Mouse (Mus musculus) megakaryocyte progenitor cell, adult 5-6 weeks (primary cell): ENCODE data around the gene Wdr81. TPM values are rescaled to one million over a fixed set of nuclear protein-coding genes. Genes with fewer than 3 reads are reported as not detected.

Experiments used
- ATAC-seq: replicated peaks from 2 replicates; pipeline ENCODE4 v1.8.0; 2016; ENCODE audit warnings: mild to moderate bottlenecking, moderate TSS enrichment, inconsistent platforms; ENCODE audit not compliant: poor library complexity
- total RNA-seq, 2 experiments: library from RNA; stranded (forward) in 1 of 2; stranded (reverse) in 1 of 2; fragments of 157-497, 149-512 nt in 1 of 2; fragments of 200-1000 nt in 1 of 2; gene quantifications; 2 replicates each; pipeline versions ENCODE4 v1.2.3 to v1.2.4; 2015 to 2017

Wdr81 gene
- total RNA-seq (2015) (7.1 and 8.0 TPM in 2 replicates), total RNA-seq (2017) (5.7 and 8.0 TPM in 2 replicates)

DNA sequence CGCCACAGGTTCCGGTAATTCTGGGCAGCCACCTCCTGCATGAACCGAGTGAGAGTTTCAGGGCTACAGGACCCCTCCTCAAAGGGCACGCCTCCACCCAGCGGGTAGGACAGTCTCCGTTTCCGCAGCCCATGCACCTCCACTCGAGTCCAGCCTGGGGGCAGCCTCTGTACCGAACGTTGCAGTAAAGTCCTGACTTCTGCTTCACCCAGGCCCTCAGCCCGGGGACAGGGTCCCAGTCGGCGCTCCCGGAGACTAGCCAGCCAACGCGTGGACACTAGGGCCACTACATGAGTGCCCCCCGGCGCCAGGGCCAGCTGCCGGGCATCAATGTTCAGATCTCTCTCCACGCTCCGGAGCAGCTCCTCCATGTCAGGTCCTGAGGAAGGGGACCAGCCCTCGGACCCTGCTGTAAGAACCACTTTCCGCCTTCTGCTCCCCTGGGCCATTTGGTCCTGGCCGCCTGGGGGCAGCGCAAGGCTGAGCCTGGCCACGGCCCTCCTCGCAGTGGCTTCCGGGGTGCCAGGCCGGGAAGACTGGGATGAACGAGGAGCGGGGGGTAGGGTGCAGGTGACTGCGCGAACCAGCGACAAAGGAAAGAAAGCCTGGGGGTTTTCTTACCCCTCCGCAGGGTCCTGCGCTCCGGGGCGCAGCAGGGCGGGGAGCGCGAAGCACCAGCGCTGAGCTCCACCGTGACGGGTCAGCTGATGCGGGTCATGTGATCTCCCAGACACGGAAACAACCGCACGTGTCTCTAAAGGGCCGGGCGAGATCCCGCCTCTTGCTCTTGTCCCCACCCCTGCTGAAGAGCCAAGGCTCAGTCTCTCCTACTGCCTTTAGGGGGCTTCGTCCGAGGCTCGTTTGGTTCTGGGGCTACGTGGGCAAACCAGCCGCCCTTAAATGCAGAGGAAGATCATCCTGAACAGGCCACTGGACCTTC is at the start of gene Wdr81:
TSS of gene Wdr81 (minus strand) at position 727 of the 940 bp plus-strand sequence.
- ATAC-seq = peak; percentile 73

DNA sequence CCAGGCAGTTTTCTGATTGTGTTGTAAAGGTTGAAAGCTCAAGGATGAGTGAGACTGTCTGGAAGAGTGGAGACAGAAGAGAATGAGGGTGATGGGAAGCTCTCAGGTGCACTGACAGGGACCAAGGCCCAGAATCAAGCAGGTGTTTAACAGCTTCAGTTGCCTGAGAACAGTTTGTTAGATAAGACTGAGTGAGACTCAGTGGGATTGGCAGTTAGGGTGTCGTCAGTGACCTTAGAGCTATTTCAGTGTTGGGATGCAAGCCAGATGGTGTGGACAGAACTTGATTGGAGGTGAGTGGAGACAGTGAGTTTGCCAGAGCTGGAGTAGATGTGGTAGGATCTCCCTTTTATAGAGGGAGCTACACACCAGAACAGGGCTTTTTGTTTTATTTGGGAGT is 43.6 kb upstream of the Wdr81 start:
- no peak for ATAC-seq

DNA sequence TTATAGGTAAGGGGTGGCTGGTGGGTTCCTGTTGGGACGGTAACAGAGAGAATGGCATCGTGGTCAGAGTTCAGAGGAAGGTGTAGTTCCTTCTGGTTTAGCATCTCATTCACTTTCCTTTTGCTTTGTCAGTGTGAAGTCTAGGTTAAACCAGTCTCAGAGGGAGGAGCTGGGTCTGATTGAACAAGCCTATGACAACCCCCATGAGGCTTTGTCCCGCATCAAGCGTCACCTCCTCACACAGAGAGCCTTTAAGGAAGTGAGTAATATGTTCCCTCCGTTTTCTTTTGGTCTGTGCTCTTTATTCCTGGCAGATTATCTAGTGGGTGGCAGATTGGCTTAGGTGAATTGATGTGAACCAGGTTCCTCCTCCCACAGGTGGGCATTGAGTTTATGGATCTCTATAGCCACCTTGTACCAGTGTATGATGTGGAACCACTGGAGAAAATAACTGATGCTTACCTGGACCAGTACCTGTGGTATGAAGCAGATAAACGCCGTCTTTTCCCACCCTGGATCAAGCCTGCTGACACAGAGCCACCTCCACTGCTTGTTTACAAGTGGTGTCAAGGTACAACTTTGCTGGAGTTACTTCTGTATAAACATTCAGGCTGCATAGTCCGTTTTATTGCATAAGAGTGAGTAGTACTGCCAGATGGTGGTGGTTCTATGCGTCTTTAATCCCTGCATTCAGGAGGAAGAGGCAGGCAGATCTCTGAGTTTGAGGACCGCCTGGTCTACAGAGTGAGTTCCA is 40.0 kb upstream of the Wdr81 start:
- no peak for ATAC-seq

DNA sequence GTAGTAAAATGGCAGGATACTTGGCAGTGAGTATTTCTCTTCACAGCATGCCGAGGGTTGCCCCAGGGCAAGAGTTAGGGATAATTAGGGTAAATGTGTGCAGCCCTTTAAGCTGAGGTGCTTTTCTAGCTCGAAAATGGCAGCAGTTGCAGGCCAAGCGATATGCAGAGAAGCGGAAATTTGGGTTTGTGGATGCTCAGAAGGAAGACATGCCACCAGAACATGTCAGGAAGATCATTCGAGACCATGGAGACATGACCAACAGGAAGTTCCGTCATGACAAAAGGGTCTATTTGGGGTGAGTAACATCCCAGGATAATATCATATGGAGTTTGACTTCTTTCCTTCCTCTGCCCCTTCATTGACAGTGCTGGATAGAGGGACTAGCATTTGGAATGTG is 33.0 kb upstream of the Wdr81 start:
- no peak for ATAC-seq

DNA sequence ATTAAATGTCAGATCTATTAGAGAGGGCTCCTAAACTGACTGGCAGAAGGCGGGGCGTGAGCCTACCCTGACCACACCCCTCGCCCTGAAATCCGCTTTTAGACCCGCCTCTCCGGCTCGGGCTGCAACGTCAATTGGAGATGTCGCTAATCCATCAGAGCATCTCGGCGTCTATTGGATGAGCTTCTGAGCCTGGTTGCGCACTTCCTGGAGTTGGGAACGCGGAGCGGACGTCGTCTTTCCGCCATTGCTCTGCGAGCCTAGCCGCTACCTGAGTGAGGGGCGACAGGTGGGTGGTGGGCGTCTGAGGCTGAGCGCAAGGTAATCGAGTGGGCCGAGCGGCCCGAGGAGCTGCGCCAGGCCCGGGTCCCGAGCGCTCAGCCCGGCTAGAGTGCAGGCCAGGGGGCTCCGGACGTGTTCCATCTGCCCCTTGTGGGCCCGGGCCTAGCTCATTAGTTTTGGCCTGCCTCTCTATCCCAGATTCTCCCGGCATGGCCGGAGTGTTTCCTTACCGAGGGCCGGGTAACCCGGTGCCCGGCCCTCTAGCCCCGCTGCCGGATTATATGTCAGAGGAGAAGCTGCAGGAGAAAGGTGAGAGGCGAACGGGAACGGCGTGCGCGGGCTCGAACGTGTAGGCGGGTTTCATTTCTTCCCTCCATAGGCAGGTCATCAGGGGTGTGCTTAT is 32.2 kb upstream of the Wdr81 start, which contains the start of gene Prpf8:
TSS of gene Prpf8 (plus strand) at position 216 of the 685 bp plus-strand sequence.
- ATAC-seq = peak; percentile 100

DNA sequence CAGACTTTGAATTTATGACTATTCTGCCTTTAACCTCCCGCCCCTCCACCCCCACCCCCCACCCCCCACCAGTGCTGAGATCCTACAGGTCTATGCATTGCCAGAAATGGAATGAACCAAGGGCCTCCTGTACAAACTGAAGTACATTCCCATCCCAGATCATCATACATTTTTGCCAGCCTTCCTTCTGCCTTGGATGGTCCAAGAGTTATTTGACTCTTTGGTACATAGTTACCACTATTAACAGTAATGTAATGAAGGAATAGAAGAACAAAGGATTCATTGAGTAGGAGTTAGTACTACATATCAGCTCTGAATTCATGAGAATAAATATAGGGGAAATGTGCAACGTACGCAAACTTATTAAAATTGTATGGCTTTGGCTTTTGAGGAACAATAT is 31.7 kb upstream of the Wdr81 start:
- ATAC-seq = no peak

DNA sequence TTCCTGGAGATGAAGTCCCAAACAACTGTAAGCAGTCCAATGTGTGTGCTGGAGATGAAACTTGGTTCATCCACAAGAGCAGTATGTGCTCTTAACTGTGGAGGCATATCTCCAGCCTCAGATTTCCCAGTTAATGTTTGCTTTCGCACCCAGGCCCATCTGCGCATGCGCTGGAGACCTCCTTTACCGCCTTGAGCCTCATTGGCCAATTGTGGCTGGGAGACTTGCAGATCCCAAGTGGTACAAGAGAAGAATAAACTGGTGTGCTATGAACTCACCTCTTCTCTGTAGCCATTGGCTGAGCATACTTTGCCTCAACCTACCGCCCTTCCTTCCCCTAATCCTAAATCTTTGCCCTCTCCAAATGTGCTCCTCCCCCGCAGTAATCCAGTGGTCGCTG is 18.9 kb upstream of the Wdr81 start:
- ATAC-seq = no peak

DNA sequence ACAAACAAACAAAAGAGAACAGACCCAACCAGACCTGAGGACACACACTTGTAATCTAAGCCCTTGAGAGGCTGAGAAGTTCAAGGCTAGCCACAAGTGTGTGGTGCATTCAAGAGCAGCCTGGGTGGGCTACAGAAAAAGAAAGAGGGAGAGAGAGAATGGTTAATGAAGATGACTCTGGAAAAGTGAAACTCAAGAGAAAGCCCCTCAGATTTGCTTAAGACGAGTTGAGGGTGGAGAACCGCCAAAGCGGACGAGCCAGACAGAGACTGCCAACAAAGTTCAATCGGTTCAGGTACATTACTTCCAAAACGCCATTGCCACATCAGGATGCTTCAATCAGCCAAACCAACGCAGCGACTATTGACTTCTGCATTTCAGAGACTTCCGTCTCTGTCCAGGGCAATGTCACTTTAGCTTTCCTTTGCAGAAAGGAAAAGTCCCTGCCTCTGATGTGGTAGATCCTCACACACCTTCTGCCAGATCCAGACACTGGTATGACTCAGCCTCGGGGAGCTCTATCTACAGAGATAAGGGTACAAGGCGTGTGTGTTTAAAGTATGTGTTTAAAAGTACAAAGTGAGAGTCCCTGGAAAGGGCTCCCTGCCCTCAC is 18.1 kb upstream of the Wdr81 start:
- ATAC-seq = peak; percentile 36; the same call in 1 of the 2 replicates

DNA sequence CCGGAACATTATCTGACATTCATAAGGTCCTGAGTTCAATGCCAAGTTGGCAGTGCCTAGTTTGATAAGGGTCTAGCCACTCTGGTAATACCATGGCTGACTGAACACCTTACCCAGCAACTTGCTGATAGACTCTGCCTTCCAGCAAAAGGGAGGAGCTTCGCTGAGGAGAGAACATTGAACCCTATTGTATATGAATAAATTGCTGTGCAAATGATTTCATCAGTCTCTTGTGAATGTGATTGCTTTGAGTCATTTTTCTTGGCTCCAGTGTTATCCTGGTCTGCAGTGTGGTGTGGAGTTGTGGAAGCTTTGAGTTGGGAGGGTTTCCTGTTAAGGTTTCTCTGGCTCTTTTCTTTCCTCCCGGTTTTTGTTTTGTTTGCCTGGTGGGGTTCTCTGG is 16.2 kb upstream of the Wdr81 start:
- ATAC-seq = peak; percentile 32; the same call in 1 of the 2 replicates

DNA sequence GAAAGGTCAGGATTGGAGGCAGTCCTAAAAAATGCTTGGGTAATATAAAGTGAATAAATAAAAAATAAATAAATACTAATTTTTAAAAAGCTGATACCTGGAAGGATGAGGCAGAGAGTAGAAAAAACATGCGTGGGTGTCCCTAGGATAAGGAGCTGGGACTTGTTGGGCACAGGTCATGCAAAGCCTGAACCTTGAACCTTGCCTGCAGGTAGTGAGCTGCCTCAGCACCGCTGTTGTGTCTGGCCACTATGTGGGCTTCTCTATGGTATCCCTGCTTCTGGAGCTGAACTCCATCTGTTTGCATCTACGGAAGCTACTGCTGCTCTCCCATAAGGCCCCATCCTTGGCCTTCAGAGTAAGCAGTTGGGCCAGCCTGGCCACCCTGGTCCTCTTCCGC is 14.7 kb upstream of the Wdr81 start:
- ATAC-seq = no peak

DNA sequence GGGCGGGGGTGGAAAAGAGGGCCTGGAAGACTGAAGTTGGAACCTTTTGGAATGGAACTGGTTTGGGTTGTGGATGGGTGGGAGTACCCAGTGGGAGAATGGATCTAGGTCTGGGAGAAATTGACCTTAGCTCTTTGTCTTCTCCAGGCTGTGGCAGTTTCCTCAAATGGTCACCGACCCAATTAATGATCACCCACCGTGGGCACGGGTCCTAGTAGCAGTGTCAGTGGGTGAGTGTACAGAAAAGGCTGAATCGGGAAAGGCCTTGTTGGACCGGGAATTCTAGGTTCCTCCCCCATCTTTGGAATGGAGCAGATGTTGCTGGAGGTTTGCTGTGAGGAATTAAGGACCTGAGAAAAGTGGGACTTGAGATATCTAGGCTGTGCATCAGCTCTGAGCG is 13.9 kb upstream of the Wdr81 start:
- no peak for ATAC-seq

DNA sequence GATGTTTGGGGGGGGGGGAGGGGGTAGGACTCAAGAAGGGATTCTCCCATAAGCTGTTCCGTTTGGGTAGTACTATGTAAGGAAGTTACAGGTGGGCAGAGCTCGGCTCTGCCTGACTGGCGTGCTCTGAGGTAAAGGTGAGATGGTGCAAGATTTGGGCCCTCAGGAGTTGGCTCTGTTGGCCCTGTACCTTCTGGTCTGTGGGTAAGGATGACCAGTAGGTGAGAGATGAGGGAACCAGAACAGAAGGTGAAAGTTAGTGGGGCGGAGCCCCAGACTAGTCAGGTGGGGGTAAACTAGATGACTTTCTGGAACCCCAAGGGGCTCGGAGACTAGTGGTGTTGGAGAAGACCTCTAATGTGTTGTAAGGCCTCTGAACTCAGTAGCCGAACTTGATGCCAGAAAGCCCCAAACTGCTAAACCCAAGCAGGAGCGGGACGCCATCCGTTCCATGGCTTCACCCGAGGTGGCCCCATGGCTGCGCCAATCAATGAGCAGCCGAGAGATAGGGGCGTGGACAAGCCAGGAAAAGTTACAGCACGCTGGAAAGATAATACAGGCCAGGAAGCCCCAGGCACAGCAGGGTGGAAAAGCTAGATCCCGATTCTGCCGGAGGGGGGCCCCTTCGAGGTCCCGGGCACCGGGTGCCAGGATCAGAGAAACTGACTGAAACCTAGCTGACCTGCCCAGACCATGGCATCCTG is 13.1 kb upstream of the Wdr81 start:
- peak; percentile 76 for ATAC-seq

DNA sequence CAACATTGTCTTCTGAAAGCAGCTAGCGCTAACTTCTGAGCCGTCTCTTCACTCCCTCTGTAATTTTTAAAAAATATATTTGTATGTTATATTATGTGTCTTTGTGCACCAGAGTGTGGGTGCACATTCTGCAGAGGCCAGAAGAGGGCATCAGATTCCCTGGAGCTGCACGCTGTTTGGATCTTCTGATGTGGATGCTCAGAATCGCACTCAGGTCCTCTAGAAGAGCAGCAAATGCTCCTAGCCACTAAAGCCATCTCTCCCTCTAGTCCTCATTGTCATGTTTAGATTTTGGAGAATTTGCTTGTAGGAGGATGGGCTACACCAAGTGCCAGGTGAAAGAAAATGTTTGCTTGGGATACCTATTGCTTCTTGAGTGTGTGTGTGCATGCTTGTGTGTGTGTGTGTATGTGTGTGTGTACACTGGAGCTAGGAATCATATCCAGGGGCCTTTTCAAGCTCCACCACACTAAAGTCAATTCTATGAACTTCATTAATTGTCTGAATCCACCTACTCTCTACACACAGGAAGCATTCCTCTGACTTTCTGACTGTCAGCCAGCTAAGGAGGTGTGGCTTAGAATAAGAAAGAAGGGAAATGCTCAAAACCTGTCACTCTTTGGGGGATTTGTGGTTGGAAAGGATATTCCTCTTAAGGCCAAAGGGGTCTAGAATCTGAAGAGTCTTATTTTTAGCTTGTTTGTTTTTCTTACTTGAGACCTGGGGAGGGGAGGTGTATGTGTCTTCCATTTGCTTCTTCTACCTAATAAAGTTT is 12.4 kb upstream of the Wdr81 start:
- ATAC-seq = no peak

DNA sequence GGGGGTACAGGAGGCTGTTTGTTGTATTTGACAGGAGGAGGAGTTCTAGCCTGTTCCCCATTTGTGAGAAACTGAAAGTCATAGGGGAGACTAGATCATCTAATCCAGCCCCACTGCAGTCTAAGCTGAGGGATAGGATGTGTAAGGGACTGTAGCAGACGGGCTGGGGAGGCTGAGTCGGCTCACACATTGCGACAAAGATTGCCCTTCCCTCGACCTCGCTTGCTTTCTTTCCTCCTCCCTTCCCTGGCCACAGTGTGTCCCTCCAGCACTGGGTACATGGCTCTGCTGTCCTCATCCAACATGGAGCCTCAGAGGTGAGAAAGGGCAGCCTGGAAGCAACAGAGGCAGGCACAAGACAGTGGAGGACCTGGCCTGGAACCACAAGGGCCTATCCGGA is 10.5 kb upstream of the Wdr81 start:
- no peak for ATAC-seq

DNA sequence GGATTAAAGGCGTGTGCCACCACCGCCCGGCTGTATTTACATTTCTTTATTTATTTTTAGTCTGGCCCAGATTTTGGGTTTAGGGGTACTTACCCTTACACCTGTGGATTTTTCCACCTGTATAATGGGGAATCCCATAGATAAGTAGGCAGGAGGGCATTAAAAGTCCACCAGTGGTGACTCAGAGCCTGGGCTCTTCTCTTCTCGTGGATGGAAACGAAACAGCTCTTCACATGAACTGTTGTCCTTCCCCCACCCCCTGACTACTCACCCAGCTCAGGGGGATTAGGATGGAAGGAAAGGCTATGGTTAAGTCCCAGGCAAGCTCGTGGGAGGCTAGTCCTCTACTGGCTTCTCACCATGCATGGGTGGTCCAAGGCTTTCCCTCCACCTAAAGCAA is 9.9 kb upstream of the Wdr81 start:
- ATAC-seq = no peak

DNA sequence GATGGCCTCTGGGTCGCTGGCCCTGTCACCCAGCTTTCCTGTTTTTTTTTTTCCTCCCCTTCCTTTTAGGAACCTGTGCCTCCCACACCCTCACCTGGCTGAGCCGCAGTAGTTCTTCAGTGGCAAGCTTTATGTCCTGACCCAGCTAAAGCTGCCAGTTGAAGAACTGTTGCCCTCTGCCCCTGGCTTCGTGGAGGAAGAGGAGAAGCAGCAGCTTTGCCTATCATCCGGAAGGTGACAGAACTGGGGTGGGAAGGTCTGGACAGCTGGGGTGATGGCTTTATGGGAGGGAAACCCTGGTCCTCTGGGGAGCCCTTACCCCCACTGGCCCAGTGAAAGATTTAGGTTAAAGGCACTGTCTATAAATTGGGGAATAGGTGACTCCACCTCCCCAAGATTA is 9.1 kb upstream of the Wdr81 start:
- ATAC-seq = no peak

DNA sequence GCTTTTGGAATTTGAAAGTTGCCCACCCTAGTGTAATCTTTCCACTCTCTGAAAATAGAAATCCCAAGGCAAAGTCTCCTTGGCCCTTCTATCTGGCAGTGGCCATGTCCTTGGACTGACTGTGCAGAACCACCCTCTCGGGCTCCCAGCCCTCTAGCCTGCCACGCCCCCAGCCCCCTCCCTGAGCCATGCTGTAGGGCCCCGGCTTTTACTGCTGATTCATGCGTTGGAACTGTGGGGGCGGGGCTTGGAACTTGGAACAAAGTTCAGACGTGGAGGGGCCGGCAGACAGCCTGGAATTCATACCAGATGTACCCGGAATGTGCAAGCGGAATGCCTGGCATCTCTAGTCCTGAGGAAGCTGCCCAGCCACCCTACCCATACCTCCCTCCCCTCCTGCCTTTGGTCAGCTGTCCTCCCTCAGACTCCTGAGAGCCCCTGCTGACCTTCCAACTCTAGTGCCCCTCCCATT is 8.4 kb upstream of the Wdr81 start:
- ATAC-seq = 0 out of 2 replicates have a peak, but pooled peaks have one; percentile 7

DNA sequence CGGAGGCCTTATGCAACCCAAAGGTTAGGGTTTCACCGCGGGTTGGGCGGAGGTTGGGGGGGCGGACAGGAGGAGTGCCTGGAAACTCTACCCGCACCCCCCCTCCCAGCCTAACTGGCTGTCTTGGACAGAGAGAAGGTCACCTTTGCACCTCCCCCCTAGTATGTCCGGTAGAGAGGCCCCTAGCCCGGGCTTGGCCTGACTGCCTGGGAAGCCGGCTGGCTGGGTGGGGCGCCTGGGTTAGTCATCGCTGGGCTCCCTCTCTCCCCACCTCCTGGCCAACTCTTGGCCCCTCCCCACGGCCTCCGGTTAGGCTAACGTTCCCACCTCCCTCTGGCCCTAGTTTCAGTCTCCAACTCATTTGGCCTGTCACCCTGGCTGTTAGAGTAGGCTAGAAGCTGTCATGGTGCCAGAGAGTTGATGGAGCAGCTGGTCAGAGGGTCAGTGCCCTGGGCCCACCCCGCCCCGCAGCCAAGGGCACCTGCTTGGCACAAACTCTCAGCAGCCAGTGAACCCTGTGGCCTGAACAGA is 7.8 kb upstream of the Wdr81 start:
- peak; percentile 21; the same call in 1 of the 2 replicates for ATAC-seq

DNA sequence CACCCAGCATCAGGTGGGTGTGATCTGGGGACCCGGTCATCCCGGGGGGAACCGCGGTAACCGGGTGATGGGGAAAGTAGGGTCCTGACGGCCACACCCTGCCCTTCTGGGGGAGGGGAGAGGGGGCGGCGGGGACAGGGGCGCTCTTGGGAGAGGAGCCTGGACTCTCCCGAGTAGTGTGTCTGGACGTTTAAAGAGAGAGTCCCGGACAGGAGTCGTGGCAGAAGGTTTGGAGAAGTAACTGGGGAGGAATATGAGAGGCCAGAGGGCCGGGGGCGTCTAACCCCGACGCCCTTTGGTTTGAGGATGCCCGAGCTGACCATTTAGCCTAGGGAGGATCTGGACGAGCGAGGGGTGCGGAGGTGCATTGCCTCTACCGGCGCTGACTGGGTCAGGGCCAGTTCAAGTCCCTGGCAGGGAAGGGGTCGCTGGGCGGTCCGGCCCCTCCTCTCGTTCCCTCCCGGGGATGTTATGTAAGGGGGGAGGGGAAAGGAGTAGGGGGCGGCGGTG is 7.3 kb upstream of the Wdr81 start:
- no peak for ATAC-seq
